Mouse (Mus musculus) monocyte, adult 2 months (primary cell): ENCODE results near the gene Pde7b.

ENCODE experiments used
- DNase-seq, 2 experiments: peaks; one replicate each; pipeline ENCODE4 v3.0.0; 2022; ENCODE audit warnings: low spot score in 2 of 2, low read depth in 1 of 2

The Pde7b gene

GRCm38 (mm10) chr10:20454387-20455065 is 270.4 kb downstream of the Pde7b start:
- no peak for DNase-seq

GRCm38 (mm10) chr10:20437428-20437827 is 287.4 kb downstream of the Pde7b start:
- no peak for DNase-seq

- no peak for DNase-seq
Measured at GRCm38 (mm10) chr10:20437021-20437420, 287.9 kb downstream of the Pde7b start.

- DNase-seq: no peak
Measured at GRCm38 (mm10) chr10:20435913-20436312, 289.0 kb downstream of the Pde7b start.

- no peak for DNase-seq
Measured at GRCm38 (mm10) chr10:20431336-20431735, 293.5 kb downstream of the Pde7b start.

GRCm38 (mm10) chr10:20421299-20421883 is 303.5 kb downstream of the Pde7b start:
- no peak for DNase-seq

GRCm38 (mm10) chr10:20420296-20420695 is 304.6 kb downstream of the Pde7b start:
- no peak for DNase-seq

- no peak for DNase-seq
Measured at GRCm38 (mm10) chr10:20418856-20419219, 306.0 kb downstream of the Pde7b start.

GRCm38 (mm10) chr10:20418202-20418855 is 306.5 kb downstream of the Pde7b start:
- no peak for DNase-seq

GRCm38 (mm10) chr10:20409181-20409580 is 315.7 kb downstream of the Pde7b start:
- no peak for DNase-seq

GRCm38 (mm10) chr10:20408336-20408735 is 316.5 kb downstream of the Pde7b start:
- DNase-seq: no peak

- DNase-seq: no peak
Measured at GRCm38 (mm10) chr10:20405471-20405870, 319.4 kb downstream of the Pde7b start.

- DNase-seq: no peak
Measured at GRCm38 (mm10) chr10:20402941-20403340, 321.9 kb downstream of the Pde7b start.

- no peak for DNase-seq
Measured at GRCm38 (mm10) chr10:20400406-20400805, 324.5 kb downstream of the Pde7b start.

GRCm38 (mm10) chr10:20398641-20399390 is 326.1 kb downstream of the Pde7b start:
- no peak for DNase-seq

- peak in 1 of 2 experiments; percentile 25 for DNase-seq
Measured at GRCm38 (mm10) chr10:20398224-20398623, 326.7 kb downstream of the Pde7b start.

- DNase-seq: no peak
Measured at GRCm38 (mm10) chr10:20395778-20396177, 329.1 kb downstream of the Pde7b start.

GRCm38 (mm10) chr10:20394815-20395214 is 330.1 kb downstream of the Pde7b start:
- DNase-seq: no peak

GRCm38 (mm10) chr10:20390568-20390967 is 334.3 kb downstream of the Pde7b start:
- DNase-seq: no peak

- DNase-seq: no peak
Measured at GRCm38 (mm10) chr10:20382807-20383419, 342.0 kb downstream of the Pde7b start.

GRCm38 (mm10) chr10:20381352-20381751 is 343.5 kb downstream of the Pde7b start:
- DNase-seq: no peak
